Mouse (Mus musculus) midbrain, embryonic 13.5 days (tissue): ENCODE results near the gene Ttc38. TPM values are rescaled to one million over a fixed set of nuclear protein-coding genes. Genes with fewer than 3 reads are reported as not detected.

ENCODE experiments used
- ATAC-seq: fragments of 200-750 bp; cut with Nextera tagmentation; 2 replicates; pipeline ENCODE4 v1.8.0; 2017; ENCODE audit warnings: mild to moderate bottlenecking, moderate TSS enrichment, moderate library complexity
- H3K27ac ChIP-seq: fragments of 300-500 bp; sonication (generic); 2 replicates; pipeline ENCODE4 v1.5.1; 2015; ENCODE audit warnings: inconsistent platforms, mild to moderate bottlenecking, moderate library complexity
- H3K27me3 ChIP-seq: fragments of 300-500 bp; sonication (generic); 2 replicates; pipeline ENCODE4 v1.6.1; 2015; ENCODE audit warnings: mild to moderate bottlenecking, inconsistent platforms
- H3K36me3 ChIP-seq: fragments of 300-500 bp; sonication (generic); 2 replicates; pipeline ENCODE4 v1.6.1; 2015; ENCODE audit warnings: mild to moderate bottlenecking, inconsistent platforms
- H3K4me1 ChIP-seq: fragments of 300-500 bp; sonication (generic); replicated peaks from 2 replicates; pipeline ENCODE4 v1.6.1; 2015; ENCODE audit warnings: inconsistent platforms
- H3K4me2 ChIP-seq: fragments of 300-500 bp; sonication (generic); replicated peaks from 2 replicates; pipeline ENCODE4 v1.6.1; 2015; ENCODE audit warnings: moderate library complexity, mild to moderate bottlenecking, inconsistent platforms
- H3K4me3 ChIP-seq: fragments of 300-500 bp; sonication (generic); replicated peaks from 2 replicates; pipeline ENCODE4 v1.5.1; 2015; ENCODE audit warnings: mild to moderate bottlenecking, inconsistent platforms
- H3K9ac ChIP-seq: fragments of 300-500 bp; sonication (generic); replicated peaks from 2 replicates; pipeline ENCODE4 v1.6.1; 2015; ENCODE audit warnings: mild to moderate bottlenecking, inconsistent platforms
- H3K9me3 ChIP-seq: fragments of 300-500 bp; sonication (generic); 2 replicates; pipeline ENCODE4 v1.6.1; 2016; ENCODE audit warnings: mild to moderate bottlenecking, inconsistent platforms
- WGBS: fragments of 180-500 bp; shearing (Covaris S2); methylation state at CpG from one replicate; pipeline ENCODE4 v1.1.7; 2015; 5-methylcytosine and 5-hydroxymethylcytosine counted together
- polyA plus RNA-seq: library from polyadenylated mRNA; unstranded; fragments of >200 nt; fragmentation: Nextera tagmentation; extraction: Ambion mirVana; gene quantifications from 2 replicates; pipeline ENCODE4 v1.2.1, GENCODE M21; 2015

The Ttc38 gene
- polyA plus RNA-seq, 1 experiment from 2014 or later, result 4.8 TPM

GRCm38 (mm10) chr15:85877336-85877735 lies 45.2 kb downstream of the Ttc38 start:
- Histone ChIP-seq H3K4me3 (no peak overlapping the region), H3K27me3 (no peaks in the 10 kb centered on the region), H3K36me3 (peaks cover 34% of the 10 kb centered on the region), H3K27ac (no peak overlapping the region), H3K9me3 (no peaks in the 10 kb centered on the region), H3K4me2 (no peak overlapping the region), H3K9ac (no peak overlapping the region), H3K4me1 (peaks cover 27% of the 10 kb centered on the region)
- WGBS, result 94% methylated on average over 7 of the region's 7 CpGs
- ATAC-seq, result no peak

GRCm38 (mm10) chr15:85878848-85879497 lies 46.9 kb downstream of the Ttc38 start, which contains the start of gene Trmu:
Gene Trmu (plus strand): TSS chr15:85879312.
- peak within 1 kb of the TSS; percentile 78 for H3K4me3 ChIP-seq
- under 1% methylated on average over 44 of the region's 50 CpGs for WGBS
- peak within 1 kb of the TSS; percentile 94 for H3K4me2 ChIP-seq
- H3K27me3 ChIP-seq, result no peaks in the 10 kb centered on the region
- H3K27ac ChIP-seq, result peak within 1 kb of the TSS; percentile 86
- peak; percentile 98 for ATAC-seq
- H3K9ac ChIP-seq, result peak within 1 kb of the TSS; percentile 86
- H3K4me1 ChIP-seq, result peaks cover 27% of the 10 kb centered on the region
- no peaks in the 10 kb centered on the region for H3K9me3 ChIP-seq
- H3K36me3 ChIP-seq, result peaks cover 36% of the 10 kb centered on the region

- no peaks in the 10 kb centered on the region for H3K9me3 ChIP-seq
- H3K4me3 ChIP-seq, result peak overlapping the region; percentile 78
- H3K4me2 ChIP-seq, result peak overlapping the region; percentile 94
- H3K4me1 ChIP-seq, result peaks cover 27% of the 10 kb centered on the region
- ATAC-seq, result peak; percentile 27
- H3K27ac ChIP-seq, result peak overlapping the region; percentile 86
- H3K9ac ChIP-seq, result peak overlapping the region; percentile 86
- H3K27me3 ChIP-seq, result no peaks in the 10 kb centered on the region
- peaks cover 37% of the 10 kb centered on the region for H3K36me3 ChIP-seq
- 1% methylated on average over 18 of the region's 18 CpGs for WGBS
These were observed 47.4 kb downstream of the Ttc38 start for GRCm38 (mm10) chr15:85879498-85879895.

- no peak for ATAC-seq
- Histone ChIP-seq H3K4me1 (peaks cover 4% of the 10 kb centered on the region; the same call in 1 of the 2 replicates), H3K36me3 (peaks cover 73% of the 10 kb centered on the region), H3K27ac (no peak overlapping the region), H3K4me3 (no peak overlapping the region), H3K27me3 (no peaks in the 10 kb centered on the region), H3K9me3 (no peaks in the 10 kb centered on the region), H3K4me2 (no peak overlapping the region), H3K9ac (no peak overlapping the region)
- WGBS, result 86% methylated on average over 5 of the region's 5 CpGs
These were observed 53.5 kb downstream of the Ttc38 start for GRCm38 (mm10) chr15:85885606-85886005.

GRCm38 (mm10) chr15:85889235-85889634 lies 57.1 kb downstream of the Ttc38 start:
- Histone ChIP-seq H3K36me3 (peaks cover 88% of the 10 kb centered on the region), H3K27ac (no peak overlapping the region), H3K4me1 (0 out of 2 replicates have a peak, but pooled peaks cover 9% of the 10 kb centered on the region), H3K4me3 (no peak overlapping the region), H3K9ac (no peak overlapping the region), H3K27me3 (no peaks in the 10 kb centered on the region), H3K9me3 (no peaks in the 10 kb centered on the region), H3K4me2 (no peak overlapping the region)
- 91% methylated on average over 4 of the region's 4 CpGs for WGBS
- ATAC-seq, result no peak

GRCm38 (mm10) chr15:85891971-85892370 lies 59.9 kb downstream of the Ttc38 start:
- 82% methylated on average over 10 of the region's 10 CpGs for whole genome bisulfite sequencing
- Histone ChIP-seq H3K9ac (no peak overlapping the region), H3K4me3 (no peak overlapping the region), H3K27ac (peak overlapping the region; percentile 57; the same call in 1 of the 2 replicates), H3K27me3 (no peaks in the 10 kb centered on the region), H3K9me3 (no peaks in the 10 kb centered on the region), H3K4me1 (0 out of 2 replicates have a peak, but pooled peaks cover 9% of the 10 kb centered on the region), H3K36me3 (peaks cover 86% of the 10 kb centered on the region), H3K4me2 (no peak overlapping the region)
- no peak for ATAC-seq

- H3K4me1 ChIP-seq, result 0 out of 2 replicates have a peak, but pooled peaks cover 9% of the 10 kb centered on the region
- H3K27ac ChIP-seq, result peak overlapping the region; percentile 57
- no peak overlapping the region for H3K4me3 ChIP-seq
- ATAC-seq, result peak; percentile 64
- H3K27me3 ChIP-seq, result no peaks in the 10 kb centered on the region
- no peak overlapping the region for H3K4me2 ChIP-seq
- H3K36me3 ChIP-seq, result peaks cover 90% of the 10 kb centered on the region
- no peaks in the 10 kb centered on the region for H3K9me3 ChIP-seq
- 64% methylated on average over 13 of the region's 13 CpGs for WGBS
- 0 out of 2 replicates have a peak overlapping the region, but pooled peaks have one; percentile 2 for H3K9ac ChIP-seq
These were observed 60.5 kb downstream of the Ttc38 start for GRCm38 (mm10) chr15:85892498-85893118.

GRCm38 (mm10) chr15:85893871-85894270 lies 61.8 kb downstream of the Ttc38 start:
- H3K4me3 ChIP-seq, result no peak overlapping the region
- H3K4me1 ChIP-seq, result 0 out of 2 replicates have a peak, but pooled peaks cover 9% of the 10 kb centered on the region
- H3K27me3 ChIP-seq, result no peaks in the 10 kb centered on the region
- H3K9me3 ChIP-seq, result no peaks in the 10 kb centered on the region
- no peak overlapping the region for H3K4me2 ChIP-seq
- WGBS, result 90% methylated on average over 7 of the region's 7 CpGs
- ATAC-seq, result no peak
- H3K27ac ChIP-seq, result no peak overlapping the region
- 0 out of 2 replicates have a peak overlapping the region, but pooled peaks have one; percentile 14 for H3K9ac ChIP-seq
- H3K36me3 ChIP-seq, result peaks cover 90% of the 10 kb centered on the region

- Histone ChIP-seq H3K9me3 (no peaks in the 10 kb centered on the region), H3K4me3 (no peak overlapping the region), H3K27me3 (no peaks in the 10 kb centered on the region), H3K27ac (no peak overlapping the region), H3K4me1 (0 out of 2 replicates have a peak, but pooled peaks cover 9% of the 10 kb centered on the region), H3K4me2 (no peak overlapping the region), H3K9ac (no peak overlapping the region), H3K36me3 (peaks cover 89% of the 10 kb centered on the region)
- WGBS, result 14% methylated on average over 8 of the region's 8 CpGs
- peak; percentile 34; the same call in 1 of the 2 replicates for ATAC-seq
These were observed 64.2 kb downstream of the Ttc38 start for GRCm38 (mm10) chr15:85896284-85896683.

- no peak overlapping the region for H3K9ac ChIP-seq
- ATAC-seq, result no peak
- no peak overlapping the region for H3K4me2 ChIP-seq
- H3K9me3 ChIP-seq, result no peaks in the 10 kb centered on the region
- H3K4me3 ChIP-seq, result no peak overlapping the region
- H3K36me3 ChIP-seq, result peaks cover 88% of the 10 kb centered on the region
- WGBS, result 88% methylated on average over 10 of the region's 10 CpGs
- H3K27ac ChIP-seq, result no peak overlapping the region
- 0 out of 2 replicates have a peak, but pooled peaks cover 6% of the 10 kb centered on the region for H3K4me1 ChIP-seq
- no peaks in the 10 kb centered on the region for H3K27me3 ChIP-seq
These were observed 65.0 kb downstream of the Ttc38 start for GRCm38 (mm10) chr15:85897113-85897512.

GRCm38 (mm10) chr15:85899396-85899795 lies 67.3 kb downstream of the Ttc38 start:
- Histone ChIP-seq H3K36me3 (peaks cover 66% of the 10 kb centered on the region), H3K4me1 (no peaks in the 10 kb centered on the region), H3K27me3 (no peaks in the 10 kb centered on the region), H3K9me3 (no peaks in the 10 kb centered on the region), H3K9ac (no peak overlapping the region), H3K4me3 (no peak overlapping the region), H3K4me2 (no peak overlapping the region), H3K27ac (no peak overlapping the region)
- no peak for ATAC-seq
- WGBS, result 58% methylated on average over 6 of the region's 6 CpGs

GRCm38 (mm10) chr15:85900318-85900717 lies 68.2 kb downstream of the Ttc38 start:
- Histone ChIP-seq H3K27ac (no peak overlapping the region; the same call in 1 of the 2 replicates), H3K4me2 (no peak overlapping the region), H3K4me1 (no peaks in the 10 kb centered on the region), H3K9me3 (no peaks in the 10 kb centered on the region), H3K9ac (no peak overlapping the region), H3K4me3 (no peak overlapping the region), H3K36me3 (peaks cover 56% of the 10 kb centered on the region), H3K27me3 (no peaks in the 10 kb centered on the region)
- ATAC-seq, result no peak
- WGBS, result 89% methylated on average over 8 of the region's 8 CpGs
